Mouse (Mus musculus) megakaryocyte-erythroid progenitor cell, adult 5-6 weeks (primary cell): Measurements from ENCODE around the gene Fgf3. TPM values are rescaled to one million over a fixed set of nuclear protein-coding genes. Genes with fewer than 3 reads are reported as not detected.

ENCODE experiments used
- ATAC-seq: replicated peaks from 2 replicates; pipeline ENCODE4 v1.8.0; 2016; ENCODE audit warnings: mild to moderate bottlenecking, inconsistent platforms; ENCODE audit not compliant: severe bottlenecking, poor library complexity, low FRiP score, low TSS enrichment
- total RNA-seq, 2 experiments: library from RNA; stranded (forward) in 1 of 2; stranded (reverse) in 1 of 2; fragments of 200-1000, 215-1000 nt in 1 of 2; fragments of >200 nt in 1 of 2; fragmentation: Nextera tagmentation in 1 of 2; gene quantifications; 2 replicates each; pipeline ENCODE4 v1.2.3; 2014 to 2017

The Fgf3 gene
- 3.3 TPM in 1 of 2 replicates, not detected in the other for total RNA-seq (2014; fragmentation: Nextera tagmentation)
- total RNA-seq (2017), result 0.52 and 1.8 TPM in 2 replicates

GRCm38 (mm10) chr7:144837891-144838488 is at the start of gene Fgf3:
Gene Fgf3, plus strand, starts transcription at chr7:144838083.
- ATAC-seq, result no peak

- peak; percentile 63 for ATAC-seq
Observed at GRCm38 (mm10) chr7:144788631-144789030, 49.3 kb upstream of the Fgf3 start.

- no peak for ATAC-seq
Observed at GRCm38 (mm10) chr7:144789601-144790556, 48.0 kb upstream of the Fgf3 start.

DNA sequence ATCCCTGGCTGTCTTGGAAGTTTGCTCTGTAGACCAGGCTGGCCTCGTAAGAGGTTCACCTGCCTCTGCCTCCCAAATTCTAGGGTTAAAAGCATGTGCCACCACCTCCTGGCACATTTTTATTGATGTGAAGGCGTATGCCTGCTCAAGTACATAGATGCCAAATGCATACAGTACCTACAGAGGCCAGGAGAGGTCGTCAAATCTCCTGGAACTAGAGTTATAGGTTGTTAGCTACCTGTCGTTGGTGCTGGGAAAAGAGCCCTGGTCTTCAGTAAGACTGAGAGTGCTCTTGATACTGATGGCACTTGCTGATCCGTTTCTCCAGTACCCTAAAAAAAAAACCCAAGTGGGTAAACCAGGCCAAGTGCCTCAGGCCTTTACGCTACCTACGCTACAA is 46.5 kb upstream of the Fgf3 start:
- no peak for ATAC-seq

DNA sequence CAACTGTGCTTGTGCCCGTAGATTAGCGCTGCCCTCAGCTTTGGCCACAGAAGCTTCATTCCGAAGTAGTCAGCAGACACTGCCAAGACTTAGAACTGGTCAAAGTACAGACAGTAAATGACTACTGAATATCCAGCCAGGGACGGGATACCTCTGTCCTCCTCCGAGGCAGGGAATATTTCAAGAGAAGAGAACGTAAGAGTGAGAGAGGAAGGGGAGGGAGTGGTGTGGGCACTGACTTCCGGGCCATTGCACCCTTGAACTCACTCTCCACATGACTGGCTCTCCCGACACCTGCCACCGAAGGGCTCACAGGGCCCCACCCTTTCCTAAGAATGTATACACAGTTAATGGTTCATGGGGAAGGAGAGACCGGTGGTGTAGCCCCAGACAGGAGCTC is 44.6 kb upstream of the Fgf3 start:
- ATAC-seq, result no peak

DNA sequence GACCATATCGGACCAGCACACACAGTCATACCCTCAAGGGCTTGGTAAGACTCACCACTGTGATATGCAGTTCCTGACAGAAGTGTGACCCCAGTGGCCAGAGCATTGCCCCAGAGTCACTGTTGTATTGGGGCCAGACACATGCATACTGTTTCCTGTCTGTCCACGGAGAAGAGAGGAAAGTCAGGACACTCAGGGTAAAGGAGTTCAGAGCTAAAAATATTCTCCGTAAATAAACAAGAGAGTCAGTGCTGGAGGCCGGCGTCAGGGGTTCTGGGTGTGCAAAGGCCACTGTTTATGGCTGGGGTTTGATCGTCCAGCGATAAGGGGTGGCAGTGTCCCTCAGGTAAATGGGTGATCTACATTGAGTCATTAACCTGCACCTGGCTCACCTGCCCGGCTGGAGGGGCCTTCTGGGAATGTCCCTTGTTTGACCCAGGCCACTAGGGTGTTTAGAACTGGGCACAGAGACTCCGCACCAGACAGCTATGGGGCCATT is 41.9 kb upstream of the Fgf3 start:
- no peak for ATAC-seq

GRCm38 (mm10) chr7:144796986-144797735 is 40.7 kb upstream of the Fgf3 start:
- no peak for ATAC-seq

DNA sequence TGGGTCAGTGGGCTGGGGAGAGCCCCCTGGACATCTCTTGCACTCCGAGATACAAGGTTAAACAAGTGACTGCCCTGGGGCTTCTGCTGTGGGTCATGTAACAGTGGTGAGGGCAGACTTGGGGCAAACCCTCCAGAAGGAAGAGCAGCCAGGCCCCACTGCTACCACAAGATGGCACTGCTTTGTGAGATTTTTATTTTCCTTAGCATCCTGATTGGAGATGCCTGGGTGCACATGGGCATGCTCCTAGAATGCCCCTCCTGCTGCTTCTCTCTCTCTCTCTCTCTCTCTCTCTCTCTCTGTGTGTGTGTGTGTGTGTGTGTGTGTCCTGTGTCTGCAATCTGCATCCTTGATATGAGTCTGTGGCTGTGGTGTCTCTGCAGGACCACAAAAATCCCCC is 39.4 kb upstream of the Fgf3 start:
- ATAC-seq, result peak; percentile 56; the same call in 1 of the 2 replicates

- no peak for ATAC-seq
Observed at GRCm38 (mm10) chr7:144807036-144807435, 30.8 kb upstream of the Fgf3 start.

DNA sequence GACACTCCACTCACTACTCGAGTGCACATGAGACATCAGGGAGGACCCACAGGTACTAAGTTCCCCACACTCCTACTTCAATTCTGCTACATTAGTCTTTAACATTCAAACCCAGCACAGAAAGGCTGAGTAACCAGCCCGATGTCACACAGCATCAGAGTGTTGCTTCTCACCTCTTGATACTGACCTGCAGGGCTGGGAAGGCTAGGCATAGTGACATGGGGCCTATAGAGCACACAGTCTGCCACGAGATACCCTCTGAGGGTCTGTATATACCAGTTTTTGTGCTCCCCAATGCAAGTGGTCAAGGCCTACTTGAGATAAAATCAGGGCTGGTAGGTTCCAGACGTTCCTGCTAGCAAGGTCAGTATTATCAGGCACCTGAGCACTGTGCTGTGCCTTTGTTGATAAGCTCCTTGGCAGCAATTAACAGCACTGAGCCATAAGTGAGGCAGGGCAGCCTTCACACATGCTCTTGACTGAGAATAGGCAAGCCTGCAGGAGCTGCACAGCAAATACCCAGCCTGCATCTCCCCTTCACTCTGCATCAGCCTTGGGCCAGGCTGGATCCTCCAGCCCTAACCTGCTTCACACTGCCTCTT is 29.8 kb upstream of the Fgf3 start:
- peak; percentile 87 for ATAC-seq

DNA sequence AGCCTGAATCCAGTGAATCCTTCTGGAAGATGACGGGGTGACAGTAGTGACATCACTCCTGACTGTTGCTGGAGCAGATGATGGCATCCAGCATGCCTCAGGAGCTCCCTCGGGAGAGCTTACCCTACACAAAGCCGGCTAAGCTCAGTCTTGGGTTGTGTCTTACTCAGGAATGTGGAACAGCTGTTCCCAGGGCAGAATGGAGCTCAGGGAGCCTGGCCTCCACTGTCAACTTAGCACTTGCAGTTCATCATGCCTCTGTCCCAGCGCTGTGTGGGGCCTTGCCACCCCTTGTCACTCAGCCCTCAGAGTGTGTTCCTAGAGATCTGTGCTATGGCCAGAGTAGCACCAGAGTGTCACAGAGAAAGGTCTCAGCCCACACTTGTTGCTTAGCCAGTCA is 26.4 kb upstream of the Fgf3 start:
- ATAC-seq, result no peak

GRCm38 (mm10) chr7:144821901-144822300 is 16.0 kb upstream of the Fgf3 start:
- no peak for ATAC-seq

- ATAC-seq, result no peak
Observed at GRCm38 (mm10) chr7:144823988-144824387, 13.9 kb upstream of the Fgf3 start.

- ATAC-seq, result no peak
Observed at GRCm38 (mm10) chr7:144828369-144828768, 9.5 kb upstream of the Fgf3 start.

DNA sequence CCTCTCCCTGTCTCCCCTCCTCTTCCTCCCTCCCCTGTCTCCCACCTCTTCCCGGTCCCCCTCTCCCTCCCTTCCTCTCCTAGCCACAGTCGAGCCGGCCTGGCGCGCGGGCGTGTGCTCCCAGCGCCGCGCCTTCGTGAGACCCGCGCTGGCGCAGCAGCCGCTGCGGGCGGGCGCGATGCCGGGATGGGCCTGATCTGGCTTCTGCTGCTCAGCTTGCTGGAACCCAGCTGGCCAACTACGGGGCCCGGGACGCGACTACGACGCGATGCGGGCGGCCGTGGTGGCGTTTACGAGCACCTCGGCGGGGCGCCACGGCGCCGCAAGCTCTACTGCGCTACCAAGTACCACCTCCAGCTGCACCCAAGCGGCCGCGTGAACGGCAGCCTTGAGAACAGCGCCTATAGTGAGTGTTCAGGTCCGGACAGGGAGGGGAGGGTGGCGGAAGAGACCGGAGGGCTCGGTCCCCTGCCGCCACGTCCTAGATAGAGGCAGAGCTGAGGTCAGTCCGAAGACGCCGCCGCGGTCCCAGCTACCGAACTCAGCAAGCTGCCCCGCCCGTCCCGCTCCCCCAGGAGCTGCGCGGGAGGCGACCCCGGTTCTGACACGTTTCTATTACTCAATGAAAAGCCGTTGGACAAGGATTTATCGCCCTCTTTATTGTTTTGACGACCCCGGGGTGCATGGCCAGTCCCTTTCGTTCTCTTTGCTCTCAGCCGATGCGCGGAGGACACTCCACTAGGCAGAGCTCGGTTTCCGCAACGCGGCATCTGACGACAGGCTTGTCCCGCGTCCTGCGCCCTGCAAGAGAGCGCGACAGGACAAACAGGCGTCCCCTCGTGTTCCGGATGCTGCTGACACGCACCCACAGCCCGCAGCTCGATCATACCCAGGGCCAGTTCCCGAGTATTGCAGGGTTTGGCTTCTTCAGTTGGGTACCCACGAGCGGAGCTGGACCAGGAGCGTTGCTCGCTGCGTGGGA is 930 bp downstream of the Fgf3 start:
- no peak for ATAC-seq

DNA sequence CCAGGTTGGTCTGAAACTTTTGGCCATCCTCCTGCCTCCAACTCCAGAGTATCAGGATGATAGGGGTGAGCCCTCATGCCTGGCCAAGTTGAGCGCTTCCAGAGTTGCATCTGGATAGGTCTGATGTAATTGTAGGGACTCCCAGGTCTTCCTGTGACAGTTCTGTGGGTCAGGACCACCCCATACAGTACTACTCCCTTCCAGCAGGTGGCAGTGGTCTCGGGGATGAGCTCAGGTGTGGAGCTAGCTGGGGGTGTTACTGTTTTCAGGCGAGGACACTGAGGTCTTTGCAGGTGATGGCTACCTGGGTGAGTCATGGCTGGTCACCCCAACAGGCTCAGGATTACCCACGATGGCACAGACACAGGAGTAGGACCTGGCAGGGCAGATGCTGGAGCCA is 8.3 kb downstream of the Fgf3 start:
- ATAC-seq, result peak; percentile 74

DNA sequence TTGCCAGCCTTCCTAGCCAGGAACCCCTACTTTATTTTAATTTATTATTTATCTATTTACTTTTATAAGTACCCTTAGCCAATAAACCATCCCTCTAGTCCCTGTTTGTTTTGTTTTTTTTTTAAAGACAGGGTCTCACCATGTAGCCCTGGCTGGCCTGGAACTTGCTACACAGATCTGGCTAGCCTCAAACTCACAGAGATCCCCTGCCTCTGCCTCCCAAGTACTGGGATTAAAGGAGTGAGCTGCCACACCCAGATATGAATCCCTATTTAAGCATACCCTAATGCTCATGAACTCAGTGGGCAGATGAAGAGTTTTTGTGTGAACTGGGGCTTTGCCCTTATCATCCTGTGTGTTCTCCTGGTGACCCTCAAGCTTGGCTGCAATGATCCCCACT is 9.2 kb downstream of the Fgf3 start, which contains the start of gene Fgf4:
Fgf4 (plus strand) TSS at position 301 of the 400 bp plus-strand sequence.
- no peak for ATAC-seq

- no peak for ATAC-seq
Observed at GRCm38 (mm10) chr7:144851321-144851720, 13.4 kb downstream of the Fgf3 start.
